Mouse (Mus musculus) lung, postnatal 10 days (tissue): ENCODE data around the gene Fbxl18.
A peak's percentile ranks its signal among the peaks of the same experiment; 100 is the strongest.

Source experiments
- DNase-seq: peaks from one replicate; pipeline ENCODE4 v3.0.0; 2021

Gene Fbxl18

DNA sequence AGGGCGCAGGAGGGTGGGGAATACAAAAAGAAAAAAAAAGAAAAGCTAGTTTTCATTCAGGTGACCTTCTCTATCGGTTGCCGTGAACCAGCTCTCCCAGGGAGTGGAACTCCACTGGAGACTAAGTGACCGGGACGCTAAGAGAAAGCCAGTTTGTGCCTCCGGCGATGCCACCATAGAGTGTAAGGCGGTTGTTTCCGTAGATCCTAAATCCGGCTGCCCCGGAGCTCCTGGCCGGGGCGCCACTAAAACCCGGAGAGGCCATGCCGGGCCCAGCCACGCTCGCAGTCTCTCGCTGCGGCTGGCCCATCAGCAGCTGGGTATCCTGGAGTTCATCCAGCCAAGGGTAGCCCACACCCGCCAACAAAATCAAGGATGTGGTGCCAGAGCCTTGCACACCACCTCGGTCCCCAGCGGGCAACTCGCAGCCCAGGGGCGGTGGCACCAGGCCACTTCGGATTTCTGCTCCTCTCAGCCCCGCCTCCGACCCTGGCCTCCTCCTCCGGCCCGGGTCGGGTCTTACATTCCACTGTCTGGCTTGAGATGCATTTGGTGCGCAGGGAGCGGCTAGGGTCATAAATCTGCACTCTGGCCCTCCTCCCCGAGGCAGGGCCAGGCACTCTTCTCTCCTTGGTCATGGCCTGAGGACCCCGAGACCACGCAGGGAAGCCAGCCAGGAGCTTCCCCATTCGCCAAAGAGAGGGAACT lies 73.8 kb downstream of the Fbxl18 start:
- peak; percentile 95 for DNase-seq

DNA sequence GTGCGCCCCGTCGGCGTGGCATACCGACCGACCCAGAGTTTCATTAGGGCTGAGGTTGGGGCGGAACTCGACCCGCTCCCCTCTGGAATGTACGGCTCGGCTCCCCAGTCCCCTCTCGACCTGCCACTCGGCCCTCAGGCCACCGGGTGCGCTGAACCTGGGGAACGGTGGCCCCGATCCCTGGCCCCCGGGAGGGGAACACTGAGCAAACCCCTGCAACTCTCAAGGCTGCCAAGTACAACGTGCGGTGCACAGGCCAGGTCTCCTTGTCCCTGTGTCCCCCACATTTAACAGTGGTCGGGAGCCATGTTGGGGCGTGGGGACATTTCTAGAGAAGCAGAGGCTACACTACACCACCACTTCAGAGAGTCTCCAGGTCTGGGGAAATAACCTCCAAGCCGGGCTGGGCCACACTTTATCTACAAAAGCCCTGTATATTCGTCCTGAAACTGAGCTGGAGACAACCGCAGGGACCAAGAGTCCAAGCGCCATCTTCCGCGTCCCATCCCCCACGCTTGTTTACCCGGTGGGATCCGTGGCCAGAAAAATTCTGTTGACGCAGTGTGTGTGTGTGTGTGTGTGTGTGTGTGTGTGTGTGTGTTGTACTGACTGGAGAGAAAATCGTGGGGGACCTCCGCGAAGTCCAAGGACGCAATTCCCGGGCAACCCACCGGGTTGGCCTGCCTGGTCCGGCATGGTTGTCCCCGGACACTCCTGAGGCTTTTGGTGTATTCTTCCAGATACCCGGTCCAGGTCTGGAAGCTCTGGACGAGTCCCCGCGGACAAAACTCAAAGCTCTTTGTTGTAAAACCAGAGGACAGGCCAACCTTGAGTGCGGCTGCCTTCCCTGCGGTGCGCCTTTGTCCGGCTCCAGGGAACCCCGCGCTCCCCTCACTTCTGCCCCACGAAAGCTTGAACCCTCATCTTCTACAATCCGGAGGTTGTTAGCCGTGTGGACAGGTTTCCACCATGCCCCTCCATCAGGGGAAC lies 74.7 kb downstream of the Fbxl18 start:
- DNase-seq = peak; percentile 90

GRCm38 (mm10) chr5:142819385-142820275 lies 75.6 kb downstream of the Fbxl18 start:
- peak; percentile 88 for DNase-seq

- peak; percentile 89 for DNase-seq
Measured at GRCm38 (mm10) chr5:142818435-142819360, 76.5 kb downstream of the Fbxl18 start.

GRCm38 (mm10) chr5:142817524-142818434 lies 77.4 kb downstream of the Fbxl18 start, which contains the start of gene Tnrc18:
Gene Tnrc18, minus strand, starts transcription at chr5:142817662.
- peak; percentile 99 for DNase-seq
